Mouse (Mus musculus) lung, postnatal 4 days (tissue): ENCODE measurements around the gene Bola3.

Experiments
- DNase-seq, 2 experiments: peaks; one replicate each; pipeline ENCODE4 v3.0.0; 2021

Gene Bola3

GRCm38 (mm10) chr6:83396711-83397110 is 47.8 kb downstream of the Bola3 start:
- DNase-seq: no peak

GRCm38 (mm10) chr6:83397728-83398127 is 48.8 kb downstream of the Bola3 start:
- DNase-seq: no peak

GRCm38 (mm10) chr6:83399790-83400189 is 50.8 kb downstream of the Bola3 start:
- no peak for DNase-seq

GRCm38 (mm10) chr6:83403481-83403880 is 54.5 kb downstream of the Bola3 start:
- DNase-seq: no peak

- DNase-seq: no peak
Observed at GRCm38 (mm10) chr6:83404571-83404970, 55.6 kb downstream of the Bola3 start.

- no peak for DNase-seq
Observed at GRCm38 (mm10) chr6:83405511-83406064, 56.6 kb downstream of the Bola3 start.

GRCm38 (mm10) chr6:83408510-83408909 is 59.6 kb downstream of the Bola3 start:
- DNase-seq: no peak
